Mouse (Mus musculus) cerebellum, postnatal 36 days (tissue): ENCODE data around the gene Tmbim4.

ENCODE experiments used
- DNase-seq, 2 experiments: peaks; one replicate each; pipeline ENCODE4 v3.0.0; 2021 to 2022; ENCODE audit warnings: mixed read lengths in 2 of 2

Tmbim4 gene

GRCm38 (mm10) chr10:120201131-120201921 is at the start of gene Tmbim4:
Tmbim4 (plus strand) TSS chr10:120201590.
- peak; percentile 8 to 10 for DNase-seq

DNA sequence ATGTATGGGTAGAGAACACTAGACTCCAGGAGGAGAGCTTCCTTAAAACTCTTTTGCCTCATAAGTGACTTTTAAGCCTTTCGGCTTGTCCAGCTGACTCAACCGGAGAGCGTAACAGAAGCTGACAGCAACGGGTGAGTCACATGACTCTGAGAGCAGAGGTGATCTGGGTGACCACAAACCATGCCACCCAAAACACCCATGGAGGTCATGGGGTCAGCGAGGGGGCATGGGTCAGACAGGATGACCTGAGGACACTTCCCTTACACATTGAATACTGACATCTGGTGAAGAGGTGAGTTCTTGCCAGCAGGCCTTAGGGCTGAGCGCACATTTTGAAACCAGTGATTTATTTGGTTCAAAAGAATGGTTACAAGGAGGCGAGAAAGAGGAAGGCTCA is 49.7 kb upstream of the Tmbim4 start:
- no peak for DNase-seq

DNA sequence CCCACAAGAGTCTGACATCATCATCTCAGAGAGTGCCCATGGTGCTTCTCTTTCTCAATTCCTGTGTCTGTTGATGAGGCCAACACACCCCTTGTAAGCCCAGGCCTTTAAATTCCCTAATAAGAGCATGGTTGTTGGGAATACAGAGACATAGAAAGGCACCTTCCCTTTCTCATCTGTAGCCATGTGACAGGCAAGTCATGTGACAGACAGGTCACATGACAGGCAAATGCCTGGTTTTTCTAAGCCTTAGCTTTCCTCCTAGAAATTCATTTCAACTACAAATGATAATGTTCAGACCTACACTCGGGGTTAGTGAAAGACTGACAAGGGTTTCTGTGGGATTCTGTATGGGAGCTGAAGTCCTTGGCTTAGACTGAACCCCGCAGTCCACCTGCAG is 47.5 kb upstream of the Tmbim4 start:
- DNase-seq = no peak

DNA sequence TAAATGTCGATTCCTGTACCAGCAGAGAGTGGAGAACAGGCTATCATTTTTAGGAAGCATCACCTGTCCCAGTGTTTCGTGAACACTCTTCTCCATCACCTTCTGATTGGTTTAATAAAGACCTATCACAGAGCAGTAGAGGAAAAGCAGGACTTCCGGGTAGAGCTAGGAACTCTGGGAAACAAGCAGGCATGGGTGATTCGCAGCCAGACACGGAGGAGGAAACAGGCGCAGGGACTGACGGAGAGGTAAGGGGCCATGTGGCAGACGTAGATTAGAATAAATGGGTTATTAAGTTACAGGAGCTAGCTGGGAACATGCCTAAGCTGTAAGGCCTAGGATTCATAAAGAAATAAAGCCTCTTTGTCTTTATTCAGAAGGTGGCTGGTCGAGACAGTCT is 40.9 kb upstream of the Tmbim4 start:
- no peak for DNase-seq

DNA sequence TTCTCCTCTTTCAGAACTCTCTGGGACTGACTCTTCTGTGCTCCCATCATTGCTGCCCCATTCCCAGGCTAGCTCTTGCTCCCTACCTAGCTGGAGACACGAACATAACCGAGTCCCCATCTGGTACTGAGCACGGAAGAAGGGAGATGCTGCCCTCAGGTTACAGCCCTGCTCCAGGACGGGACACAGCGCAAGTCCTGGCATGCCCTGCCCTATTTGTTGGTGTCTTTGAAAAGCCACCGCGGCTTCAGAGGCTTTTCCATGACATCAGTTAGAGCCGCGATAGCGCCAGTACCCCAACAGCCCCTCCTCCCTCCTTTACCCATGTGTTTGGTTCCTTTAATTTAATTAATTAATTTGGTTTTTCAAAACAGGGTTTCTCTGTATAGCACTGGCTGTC is 38.5 kb upstream of the Tmbim4 start:
- no peak for DNase-seq

DNA sequence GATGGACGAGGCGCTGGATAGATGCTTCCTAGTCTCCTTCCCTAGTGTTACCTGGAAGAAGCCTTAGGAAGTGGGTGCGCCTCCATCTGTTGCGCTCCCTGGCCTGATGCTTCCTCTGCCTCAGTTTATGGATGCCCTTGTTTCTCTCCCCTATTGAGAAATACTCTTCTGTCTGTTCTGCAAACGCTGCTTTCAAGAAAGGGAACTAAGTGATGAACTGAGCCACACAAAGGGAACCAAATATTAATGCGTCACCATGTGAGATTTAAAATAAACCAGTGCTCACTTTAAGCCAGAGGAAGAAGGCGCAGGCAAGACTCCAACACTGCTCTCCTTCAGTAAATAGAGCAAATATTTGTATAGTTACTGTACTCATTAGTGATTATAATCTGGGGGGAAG is 37.9 kb upstream of the Tmbim4 start:
- DNase-seq = no peak

- DNase-seq = no peak
These were observed 36.2 kb upstream of the Tmbim4 start for GRCm38 (mm10) chr10:120164931-120165792.

GRCm38 (mm10) chr10:120165793-120166503 is 35.4 kb upstream of the Tmbim4 start:
- DNase-seq = no peak

DNA sequence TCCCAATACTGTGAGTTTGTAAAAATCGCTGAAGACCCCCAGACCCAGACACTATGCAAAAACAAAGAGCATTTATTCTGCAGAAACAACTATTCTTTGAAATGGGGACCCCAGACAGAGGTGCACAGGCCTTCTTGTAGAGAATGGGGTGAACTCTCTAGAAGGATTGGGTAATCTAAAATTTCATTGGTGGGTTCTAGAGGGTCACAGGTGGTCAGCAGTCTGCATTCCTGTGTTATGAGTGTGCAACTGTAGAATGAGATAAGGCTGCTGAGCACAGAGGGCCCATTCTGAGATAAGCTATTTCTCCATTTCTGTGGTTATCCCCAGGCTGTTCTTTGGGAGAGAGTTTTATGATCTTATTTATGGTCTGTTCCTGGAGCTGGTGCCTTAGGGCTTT is 33.3 kb upstream of the Tmbim4 start:
- no peak for DNase-seq

- DNase-seq = no peak
These were observed 32.3 kb upstream of the Tmbim4 start for GRCm38 (mm10) chr10:120169064-120169463.

- DNase-seq = no peak
These were observed 31.5 kb upstream of the Tmbim4 start for GRCm38 (mm10) chr10:120169841-120170240.

DNA sequence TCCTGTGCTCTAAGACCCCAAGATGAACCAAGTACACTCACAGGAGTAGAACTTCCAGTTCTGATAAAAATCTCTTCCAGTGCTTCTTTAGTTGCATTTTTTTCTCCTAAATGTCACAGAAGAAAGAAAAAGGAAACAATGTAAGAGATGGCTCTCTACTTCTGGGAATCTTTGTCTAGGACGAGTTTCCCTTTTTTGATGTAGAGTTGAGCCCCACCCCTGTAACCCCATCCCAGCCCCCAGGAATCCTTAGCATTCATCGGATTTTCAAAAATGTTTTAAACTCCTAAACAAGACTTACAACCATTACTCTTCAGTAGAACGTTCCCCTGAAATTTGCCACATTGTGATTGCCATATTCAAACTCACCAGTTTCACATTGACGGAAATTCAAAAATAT is 31.1 kb upstream of the Tmbim4 start:
- DNase-seq = no peak

DNA sequence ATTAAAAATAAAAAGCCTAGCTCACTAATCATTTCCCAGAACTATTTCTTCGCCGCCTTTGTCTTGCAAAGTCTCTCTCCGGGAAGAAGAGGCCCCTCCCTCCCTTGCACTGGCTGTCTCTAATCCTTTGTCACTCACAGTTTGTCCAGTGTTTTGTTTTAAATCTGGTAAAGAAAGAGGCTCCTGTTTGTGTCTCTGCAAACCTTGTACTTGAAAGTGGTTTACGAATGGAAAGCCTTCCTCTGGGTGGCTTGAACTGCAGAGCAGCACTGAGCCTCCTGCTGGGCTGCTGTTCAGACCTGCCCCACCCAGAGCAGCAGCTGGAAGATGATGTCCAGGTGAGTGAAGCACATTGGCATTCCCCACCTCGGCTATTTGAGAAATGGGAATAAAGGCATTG is 30.1 kb upstream of the Tmbim4 start:
- DNase-seq = no peak

GRCm38 (mm10) chr10:120174192-120174705 is 27.1 kb upstream of the Tmbim4 start:
- DNase-seq = no peak

- DNase-seq = no peak
These were observed 18.5 kb upstream of the Tmbim4 start for GRCm38 (mm10) chr10:120182887-120183286.

GRCm38 (mm10) chr10:120183342-120183741 is 18.0 kb upstream of the Tmbim4 start:
- no peak for DNase-seq

- DNase-seq = no peak
These were observed 12.9 kb upstream of the Tmbim4 start for GRCm38 (mm10) chr10:120188513-120188912.

- no peak for DNase-seq
These were observed 12.1 kb upstream of the Tmbim4 start for GRCm38 (mm10) chr10:120189276-120189675.

DNA sequence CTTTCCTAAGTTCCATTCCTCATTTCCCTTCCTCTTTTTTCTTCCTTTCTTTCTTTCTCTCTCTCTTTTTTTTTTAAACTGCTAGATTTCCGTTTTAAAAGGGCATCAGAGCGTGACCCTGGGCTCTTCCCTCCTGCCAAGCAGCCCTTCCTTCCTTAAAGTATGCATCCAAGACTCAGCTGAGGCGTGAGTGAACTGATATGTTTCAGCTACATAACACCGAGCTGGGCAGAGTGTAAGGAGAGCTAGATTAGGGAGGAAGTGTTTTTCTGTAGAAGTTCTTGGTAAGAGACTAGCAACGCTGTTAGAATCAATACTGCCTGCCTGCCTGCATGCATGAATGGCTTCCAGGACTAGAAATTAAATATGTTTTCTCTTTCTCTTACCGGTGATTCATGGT is 11.6 kb upstream of the Tmbim4 start:
- no peak for DNase-seq

DNA sequence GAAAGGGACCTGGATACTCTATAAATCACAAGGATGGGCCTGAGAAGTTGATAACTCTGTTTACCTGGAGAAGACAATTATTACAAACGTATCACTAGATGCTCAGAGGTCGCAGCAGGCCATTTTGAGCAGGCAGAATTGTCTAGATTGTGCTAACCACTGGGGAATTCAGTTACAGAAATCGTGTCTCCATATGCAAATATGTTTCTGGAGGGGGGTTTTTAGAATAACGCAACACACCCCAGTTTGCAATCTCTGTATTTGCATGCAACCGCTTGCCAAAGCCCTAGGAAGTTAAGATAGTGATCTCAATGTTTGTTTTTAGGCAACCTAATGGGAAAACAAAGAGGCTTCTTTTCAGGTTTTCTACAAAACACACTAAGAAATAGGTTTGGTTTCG is 10.2 kb upstream of the Tmbim4 start:
- no peak for DNase-seq

DNA sequence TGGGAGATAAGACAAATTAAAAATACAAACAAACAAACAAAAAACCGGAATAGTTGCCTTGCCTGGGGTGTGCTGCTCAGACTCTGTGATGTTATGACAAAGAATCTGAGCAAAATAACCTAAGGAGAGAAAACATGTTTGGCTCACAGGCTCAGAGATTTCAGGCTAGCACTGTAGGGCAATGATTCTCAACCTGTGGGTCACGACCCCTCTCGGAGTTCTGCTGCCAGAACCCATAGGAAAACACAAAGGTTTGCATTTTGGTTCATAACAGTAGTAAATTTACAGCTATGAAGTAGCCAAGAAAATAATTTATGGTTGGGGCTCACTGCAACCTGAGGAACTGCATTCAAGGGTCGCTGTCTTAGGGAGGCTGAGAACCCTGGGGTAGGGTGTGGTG is 9.1 kb upstream of the Tmbim4 start:
- DNase-seq = no peak

- no peak for DNase-seq
These were observed 8.1 kb upstream of the Tmbim4 start for GRCm38 (mm10) chr10:120193255-120193654.
